Mouse (Mus musculus) MEL (cell line): ENCODE results near the gene Arid5b.

ENCODE experiments used
- CTCF ChIP-seq, 3 experiments: IDR thresholded peaks in 2 of 3; conservative IDR thresholded peaks in 1 of 3; 2 replicates each; pipeline ENCODE4 v1.5.1; 2011 to 2012; ENCODE audit warnings: low read length in 3 of 3, low read depth in 2 of 3, mild to moderate bottlenecking in 2 of 3, improper control_type of control experiment in 1 of 3, inconsistent platforms in 1 of 3, mixed read lengths in 1 of 3, moderate library complexity in 1 of 3; ENCODE audit not compliant: control insufficient read depth in 1 of 3, insufficient read depth in 1 of 3, poor library complexity in 1 of 3, severe bottlenecking in 1 of 3
- KAT2A ChIP-seq: conservative IDR thresholded peaks from 2 replicates; pipeline ENCODE4 v1.6.1; 2012; ENCODE audit warnings: low read depth, low read length, improper control_type of control experiment, inconsistent platforms
- MEF2A ChIP-seq: IDR thresholded peaks from 2 replicates; pipeline ENCODE4 v1.6.1; 2014; ENCODE audit warnings: low read depth, mild to moderate bottlenecking, inconsistent platforms, low read length, improper control_type of control experiment; ENCODE audit not compliant: poor library complexity, insufficient replicate concordance, severe bottlenecking; ENCODE audit errors: extremely low read depth
- NELFE ChIP-seq: IDR thresholded peaks from 2 replicates; pipeline ENCODE4 v1.6.1; 2011; ENCODE audit warnings: low read depth, low read length, improper control_type of control experiment

GRCm38 (mm10) chr10:68222012-68222411 lies 56.5 kb downstream of the Arid5b start:
- no peak for TF ChIP-seq CTCF (IDR thresholded peaks at IDR 0.05 in 2 of 3, conservative IDR thresholded peaks at IDR 0.05 in 1 of 3; ENCODE audit: control insufficient read depth in 1 of 3, insufficient read depth in 1 of 3, low read depth in 2 of 3, low read length in 3 of 3, poor library complexity in 1 of 3, severe bottlenecking in 1 of 3)
- TF ChIP-seq MEF2A: no peak
- no peak for TF ChIP-seq NELFE
- no peak for TF ChIP-seq KAT2A
